Mouse (Mus musculus): ENCODE data around the gene Dip2b.

Gene Dip2b

GRCm38 (mm10) chr15:100219396-100219795 is 180.9 kb downstream of the Dip2b start:
- no peak for DNase-seq (ENCODE audit: low spot score)

DNA sequence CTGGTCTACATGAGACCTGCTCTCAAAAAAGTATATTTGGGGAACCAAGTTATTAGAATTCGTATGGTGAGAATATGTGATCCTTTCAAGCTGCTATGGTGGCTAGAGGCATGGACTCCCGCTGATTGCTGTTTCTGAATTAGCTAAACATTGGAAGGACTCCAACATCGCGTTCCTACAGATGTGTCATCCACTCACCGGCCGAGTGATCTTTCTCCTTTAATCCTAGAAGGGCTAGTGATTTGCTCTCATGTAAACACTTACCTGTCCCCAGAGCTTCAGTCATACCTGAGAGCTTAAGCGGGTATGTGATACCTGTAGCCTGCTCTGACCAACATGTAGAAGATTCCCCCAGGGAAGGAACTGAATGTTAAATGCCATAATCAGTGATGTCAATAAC is 182.5 kb downstream of the Dip2b start:
- DNase-seq (ENCODE audit: low spot score) = no peak

GRCm38 (mm10) chr15:100225381-100225780 is 186.9 kb downstream of the Dip2b start:
- no peak for DNase-seq (ENCODE audit: low spot score)

DNA sequence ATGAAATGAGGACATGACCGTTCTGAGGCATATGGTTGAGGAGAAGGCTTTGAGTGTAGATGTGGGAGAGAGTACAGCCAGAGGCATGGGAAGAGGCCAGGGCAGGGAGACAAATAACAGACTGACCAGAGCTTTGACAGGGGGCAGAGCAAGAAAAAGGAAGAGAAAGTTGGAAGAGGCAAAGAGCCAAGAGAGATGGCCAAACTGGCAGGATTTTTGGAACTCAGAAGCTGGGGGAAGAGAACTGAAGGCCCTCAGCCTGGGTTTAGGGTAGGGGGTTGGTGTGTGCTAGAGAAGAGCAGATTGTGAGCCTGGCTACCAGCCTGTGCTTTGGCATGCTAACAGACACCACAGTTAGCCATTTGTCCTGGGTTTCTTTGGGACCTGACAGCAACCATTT is 187.4 kb downstream of the Dip2b start:
- DNase-seq (ENCODE audit: low spot score) = no peak

DNA sequence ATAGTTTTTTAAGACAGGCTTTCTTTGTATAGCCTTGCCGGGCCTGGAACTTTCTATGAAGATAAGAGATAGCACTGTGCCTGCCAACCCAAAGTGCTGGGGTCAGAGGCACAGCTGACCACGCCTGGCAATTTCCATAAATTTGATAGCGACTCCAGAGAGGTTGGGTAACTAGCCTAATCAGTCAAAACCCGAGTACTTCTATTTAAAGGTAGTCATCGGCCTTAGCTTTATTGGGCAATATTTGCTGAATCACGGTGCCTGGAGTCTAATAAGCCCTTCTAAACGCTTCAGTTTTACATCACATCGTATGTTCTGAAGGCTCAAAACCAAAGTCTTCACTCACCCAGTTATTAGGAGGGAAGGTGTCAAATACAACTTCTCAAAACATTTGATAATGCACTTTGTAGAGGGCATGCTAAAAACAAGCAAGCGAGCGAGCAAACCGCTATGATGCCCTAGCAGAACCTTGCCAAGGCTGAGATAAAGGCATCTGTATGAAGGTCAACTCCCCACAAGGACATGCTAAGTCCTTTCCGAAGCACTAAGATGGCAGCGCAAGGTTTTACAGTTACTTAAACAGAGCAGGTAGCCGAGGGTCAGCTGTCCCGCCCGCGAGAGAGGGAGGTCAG is 188.7 kb downstream of the Dip2b start:
- no peak for DNase-seq (ENCODE audit: low spot score)

DNA sequence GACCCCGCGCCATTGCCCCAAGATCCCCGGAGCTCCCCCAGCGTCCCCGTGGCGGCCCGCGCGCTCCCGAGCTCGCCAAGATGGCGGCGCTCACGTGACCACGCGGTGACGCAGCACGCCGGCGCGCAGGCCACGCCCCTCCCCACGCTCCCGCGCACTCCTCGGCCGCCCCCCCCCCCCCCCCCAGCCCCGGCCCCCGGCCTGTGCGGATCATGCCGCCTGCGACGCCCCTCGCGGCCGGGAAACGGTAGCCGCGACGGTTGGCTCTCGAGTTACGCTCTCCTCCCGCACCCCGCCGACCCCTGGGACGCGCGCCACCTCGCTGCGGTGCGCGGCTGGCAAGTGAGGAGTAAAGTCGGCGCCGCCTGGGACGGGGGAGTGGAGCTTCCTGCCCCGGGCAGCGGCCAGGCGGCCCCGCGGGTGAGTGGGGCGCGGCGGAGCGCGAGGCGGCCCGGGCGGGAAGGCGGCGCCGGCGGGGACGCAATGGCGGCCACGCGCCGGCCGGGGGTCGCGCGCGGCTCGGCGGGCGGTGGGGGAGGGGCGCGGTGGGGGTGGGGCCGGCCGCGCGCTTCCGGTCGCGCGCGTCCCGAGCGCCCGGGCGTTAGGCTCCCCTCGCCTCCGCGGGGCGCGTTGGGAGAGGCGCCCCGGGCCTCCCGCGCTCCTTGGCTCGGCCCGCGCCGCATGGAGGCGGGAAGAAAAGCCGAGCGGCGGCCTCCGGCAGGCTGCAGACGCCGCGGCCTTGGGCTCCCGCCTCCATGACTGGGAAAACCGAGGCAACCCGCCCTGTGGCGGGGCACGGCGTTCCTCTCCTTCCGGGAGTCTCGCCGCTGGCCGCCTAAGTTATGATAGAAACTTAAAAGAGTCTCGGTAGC is 189.4 kb downstream of the Dip2b start, which contains the start of gene Atf1:
TSS of gene Atf1 (plus strand) at position 157 of the 872 bp plus-strand sequence.
- DNase-seq (ENCODE audit: low spot score) = peak; percentile 94

- DNase-seq (ENCODE audit: low spot score) = peak; percentile 55
Measured at GRCm38 (mm10) chr15:100228535-100229336, 190.3 kb downstream of the Dip2b start.

DNA sequence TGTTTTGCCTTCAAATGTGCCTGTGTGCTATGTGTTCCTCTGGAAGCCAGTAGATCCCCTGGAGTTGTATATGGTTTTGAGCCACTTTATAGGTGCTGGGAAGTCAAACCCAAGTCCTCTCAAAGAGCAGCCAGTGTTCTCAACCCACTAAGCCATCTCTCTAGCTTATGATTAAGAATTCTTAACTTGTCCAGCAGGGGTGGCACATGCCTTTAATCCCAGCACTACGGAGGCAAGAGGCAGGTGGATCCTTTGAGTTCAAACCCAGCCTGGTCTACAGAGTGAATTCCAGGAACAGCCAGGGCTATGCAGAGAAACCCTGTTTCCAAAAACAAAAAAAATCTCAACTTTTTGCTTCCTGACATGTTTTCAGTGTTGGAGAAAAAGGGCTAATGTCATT is 192.2 kb downstream of the Dip2b start:
- DNase-seq (ENCODE audit: low spot score) = peak; percentile 19

DNA sequence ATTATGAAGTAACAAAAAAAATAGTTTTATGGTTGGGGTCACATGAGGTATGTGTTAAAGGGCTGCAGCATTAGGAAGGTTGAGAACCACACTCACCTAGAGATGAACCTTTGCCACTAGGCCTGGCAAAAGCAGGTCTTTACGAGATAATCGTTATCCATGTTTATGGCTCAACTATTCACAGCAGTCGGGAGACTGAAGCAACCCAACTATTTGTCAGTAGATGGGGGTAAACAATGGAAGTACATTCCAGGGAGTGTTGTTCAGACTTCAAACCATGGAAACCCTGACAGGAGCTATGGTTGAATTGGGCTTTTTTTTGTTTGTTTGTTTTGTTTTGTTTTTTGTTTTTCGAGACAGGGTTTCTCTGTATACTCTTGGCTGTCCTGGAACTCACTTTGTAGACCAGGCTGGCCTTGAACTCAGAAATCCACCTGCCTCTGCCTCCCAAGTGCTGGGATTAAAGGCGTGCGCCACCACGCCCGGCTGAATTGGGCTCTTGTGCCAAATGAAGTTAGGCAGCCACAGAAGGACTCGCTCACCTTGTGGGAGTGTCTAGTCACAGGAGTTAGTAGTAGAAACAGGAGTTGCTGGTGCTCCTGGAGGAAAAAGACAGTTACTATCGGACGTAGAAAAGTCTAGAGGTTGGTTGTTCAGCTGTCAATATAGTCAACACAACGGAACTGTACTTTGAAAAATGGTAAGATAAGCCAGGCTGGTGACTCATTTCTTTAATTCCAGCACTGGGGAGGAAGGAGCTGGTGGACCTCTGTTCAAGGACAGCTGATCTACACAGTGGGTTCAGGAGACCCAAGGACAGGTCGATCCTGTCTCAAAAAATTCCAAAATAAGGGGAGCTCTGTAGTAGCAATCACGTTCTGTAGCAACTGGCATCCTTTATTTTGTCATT is 193.4 kb downstream of the Dip2b start:
- DNase-seq (ENCODE audit: low spot score) = no peak

DNA sequence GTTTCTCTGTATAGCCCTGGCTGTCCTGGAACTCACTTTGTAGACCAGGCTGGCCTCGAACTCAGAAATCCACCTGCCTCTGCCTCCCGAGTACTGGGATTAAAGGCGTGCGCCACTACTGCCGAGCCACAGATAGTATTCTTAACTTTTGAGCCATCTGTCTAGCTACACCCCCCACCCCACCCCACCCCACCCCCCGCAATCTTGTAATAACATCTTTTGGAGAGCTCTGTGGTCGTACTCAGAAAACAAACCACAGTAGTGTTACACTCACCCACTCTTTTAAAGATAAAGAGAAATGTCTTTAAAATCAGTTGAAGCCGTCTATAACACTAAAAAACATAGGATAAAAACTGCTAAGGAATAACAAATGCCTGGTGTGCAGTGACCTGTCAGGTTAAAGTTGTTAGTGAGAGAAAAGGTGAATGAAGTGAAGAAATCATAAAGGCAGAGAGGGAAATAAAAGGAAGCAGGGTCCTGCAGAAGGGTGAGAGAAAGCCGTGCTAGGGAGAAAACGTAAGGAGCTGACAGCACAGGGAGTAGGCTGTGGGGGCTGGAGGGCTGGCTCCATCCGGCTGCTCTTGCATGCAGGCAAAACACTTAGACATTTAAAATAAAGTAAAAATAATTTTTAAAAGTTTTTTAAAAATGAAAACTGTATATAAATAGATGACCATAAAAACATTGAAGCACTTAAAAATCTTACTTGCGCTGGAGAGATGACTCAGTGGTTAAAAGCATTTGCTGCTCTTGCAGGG is 196.9 kb downstream of the Dip2b start:
- DNase-seq (ENCODE audit: low spot score) = no peak

- no peak for DNase-seq (ENCODE audit: low spot score)
Measured at GRCm38 (mm10) chr15:100236952-100237351, 198.5 kb downstream of the Dip2b start.

GRCm38 (mm10) chr15:100241780-100242179 is 203.3 kb downstream of the Dip2b start:
- DNase-seq (ENCODE audit: low spot score) = no peak

DNA sequence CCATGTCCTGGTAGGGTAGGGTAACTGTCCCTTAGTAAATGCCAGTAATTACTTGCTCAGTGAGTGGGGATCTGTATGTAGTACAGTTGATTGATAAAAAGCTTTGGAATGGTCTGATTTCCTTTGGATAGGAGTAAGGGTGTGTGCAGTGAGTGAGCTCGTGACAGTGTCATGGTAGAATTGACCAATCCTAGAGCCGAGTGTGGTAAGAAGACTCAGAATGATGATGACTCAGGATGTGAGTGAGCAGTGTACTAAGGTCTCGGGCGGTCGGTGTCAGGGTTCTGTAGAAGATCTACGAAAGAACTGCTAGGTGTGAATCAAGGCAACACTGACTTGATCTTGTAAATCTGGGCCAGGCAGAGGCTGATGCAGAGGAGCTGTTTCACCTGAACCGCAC is 207.5 kb downstream of the Dip2b start:
- no peak for DNase-seq (ENCODE audit: low spot score)

DNA sequence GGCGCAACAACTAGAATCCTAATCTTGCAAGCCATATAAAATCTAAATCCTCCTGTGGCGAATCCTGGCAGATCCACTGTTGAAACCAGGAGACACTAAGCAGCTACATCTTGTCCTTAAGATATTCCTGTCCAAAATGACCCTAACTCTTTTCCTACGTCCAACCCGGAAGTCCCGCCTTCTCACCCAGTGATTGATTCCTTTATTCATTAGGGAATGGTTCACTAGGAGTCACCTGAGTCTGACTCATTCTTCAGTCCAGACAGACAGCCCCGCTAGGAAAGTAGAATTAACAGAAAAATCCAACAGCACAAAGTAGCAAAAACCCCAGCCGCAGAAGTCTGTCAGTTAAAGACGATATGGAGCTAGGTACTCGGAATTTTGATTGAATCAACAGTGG is 208.8 kb downstream of the Dip2b start:
- no peak for DNase-seq (ENCODE audit: low spot score)

GRCm38 (mm10) chr15:100248665-100249433 is 210.4 kb downstream of the Dip2b start:
- DNase-seq (ENCODE audit: low spot score) = no peak

DNA sequence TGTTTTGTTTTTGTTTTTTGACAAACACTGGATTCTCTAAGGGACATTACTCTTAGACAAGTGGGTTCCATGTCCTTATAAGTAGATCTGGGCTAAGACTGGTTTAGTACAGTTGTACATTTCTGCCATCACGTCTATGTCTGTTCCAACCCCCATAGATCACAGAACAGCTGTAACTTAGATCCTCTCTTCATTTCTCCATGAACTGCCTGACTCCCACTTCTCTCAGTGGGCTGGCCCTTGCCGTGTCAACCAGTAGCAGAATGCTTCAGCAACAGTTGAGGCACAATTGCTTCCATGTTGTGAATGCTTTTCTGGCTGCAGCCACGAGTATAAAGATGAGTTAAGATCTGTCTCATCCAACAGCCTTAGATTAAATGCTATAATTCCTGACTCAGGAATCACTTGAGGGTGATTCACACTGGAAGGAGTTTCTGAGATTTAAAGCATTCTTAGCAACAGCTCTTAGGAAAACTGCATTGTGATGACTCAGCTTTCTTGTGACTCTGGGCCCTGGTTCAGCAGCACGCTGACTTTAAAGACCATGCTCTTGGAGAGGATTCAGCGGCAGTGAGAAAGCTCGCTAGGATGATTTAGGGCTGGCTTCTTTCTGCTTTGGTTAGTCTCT is 212.8 kb downstream of the Dip2b start:
- DNase-seq (ENCODE audit: low spot score) = no peak

DNA sequence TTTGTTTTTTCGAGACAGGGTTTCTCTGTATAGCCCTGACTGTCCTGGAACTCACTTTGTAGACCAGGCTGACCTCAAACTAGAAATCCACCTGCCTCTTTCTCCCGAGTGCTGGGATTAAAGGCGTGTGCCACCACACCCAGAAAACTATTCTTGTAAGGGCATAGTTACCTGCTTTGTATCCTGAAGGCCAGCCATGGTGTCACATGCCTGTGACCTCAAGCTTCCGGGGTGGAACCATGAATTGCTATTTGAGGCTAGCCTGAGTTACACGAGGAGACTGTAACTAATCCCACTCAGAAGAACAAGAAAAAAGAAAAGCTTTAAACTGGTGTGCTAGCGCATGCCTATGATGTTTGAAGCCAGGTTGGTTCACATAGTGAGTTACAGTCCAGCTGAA is 217.9 kb downstream of the Dip2b start:
- no peak for DNase-seq (ENCODE audit: low spot score)

GRCm38 (mm10) chr15:100257305-100257704 is 218.8 kb downstream of the Dip2b start:
- DNase-seq (ENCODE audit: low spot score) = no peak

GRCm38 (mm10) chr15:100258646-100259425 is 220.4 kb downstream of the Dip2b start:
- DNase-seq (ENCODE audit: low spot score) = no peak

Data from retina, embryonic 14.5 days (tissue).